9 mouse cellular contexts compared by ENCODE assay signal in genomic region chr5:113306750-113307477, GRCm38 (mm10). TPM values are rescaled to one million over a fixed set of nuclear protein-coding genes. Genes with fewer than 3 reads are reported as not detected.
A peak's percentile ranks its signal among the peaks of the same experiment; 100 is the strongest.
DNase-seq lines count a peak whose midpoint lies in the region; ATAC-seq and TF ChIP-seq lines count a peak whose summit lies in the region.
"Had no signal": no experiment of that assay in that cellular context is flagged by ENCODE, and none has a peak within 500 bp of the region (broad histone marks: within the 10 kb centered on the region; RNA-seq: fewer than 3 reads in every experiment).

No protein-coding gene starts in this region.

- peak; percentile 79 for ATAC-seq in forebrain, postnatal 0 days
- ATAC-seq in neural tube, embryonic 14.5 days (ENCODE audit: low read depth), result peak; percentile 86

- TF ChIP-seq POLR2A in cerebellum, adult 2 months (IDR thresholded peaks at IDR 0.05; ENCODE audit: borderline replicate concordance, insufficient read depth, low read length), result no peak

- H3K9ac ChIP-seq in forebrain, postnatal 0 days, result peak overlapping the region; percentile 48
- peak overlapping the region; percentile 46 for H3K9ac ChIP-seq in neural tube, embryonic 14.5 days (replicated peaks; ENCODE audit: low read depth, low read length)

- TF ChIP-seq CTCF in cerebellum, adult 2 months (IDR thresholded peaks at IDR 0.05; ENCODE audit: borderline replicate concordance, insufficient read depth, low read depth, low read length), result no peak
- TF ChIP-seq CTCF in forebrain, postnatal 0 days (IDR thresholded peaks at IDR 0.05; ENCODE audit: low read depth), result no peak

- H3K4me2 ChIP-seq in forebrain, postnatal 0 days (ENCODE audit: low read depth), result peak overlapping the region; percentile 69
- peak overlapping the region; percentile 63 for H3K4me2 ChIP-seq in neural tube, embryonic 14.5 days (ENCODE audit: low read depth, low read length)

- H3K4me3 ChIP-seq in cerebellum, adult 2 months (replicated peaks; ENCODE audit: insufficient read depth, low read depth, low read length), result no peak overlapping the region
- H3K4me3 ChIP-seq in forebrain, postnatal 0 days (ENCODE audit: low read depth, low read length), result peak overlapping the region; percentile 29
- H3K4me3 ChIP-seq in neural tube, embryonic 14.5 days (ENCODE audit: low read depth, low read length), result peak overlapping the region; percentile 22
- H3K4me3 ChIP-seq: myocyte had no signal

- peaks cover 36% of the 10 kb centered on the region for H3K4me1 ChIP-seq in cerebellum, adult 2 months (ENCODE audit: control insufficient read depth, insufficient read depth, low read length)
- H3K4me1 ChIP-seq in forebrain, postnatal 0 days (ENCODE audit: insufficient read depth), result peaks cover 30% of the 10 kb centered on the region
- H3K4me1 ChIP-seq in neural tube, embryonic 14.5 days (ENCODE audit: control insufficient read depth, insufficient read depth, low read length), result peaks cover 35% of the 10 kb centered on the region

- WGBS in cerebellum, adult 2 months, result 4% methylated on average over 25 of the region's 25 CpGs
- 1% methylated on average over 25 of the region's 25 CpGs for WGBS in forebrain, postnatal 0 days
- WGBS in neural tube, embryonic 14.5 days, result under 1% methylated on average over 25 of the region's 25 CpGs

- no peaks in the 10 kb centered on the region for H3K27me3 ChIP-seq in cerebellum, adult 2 months (ENCODE audit: control insufficient read depth, insufficient read depth, low read length)
- H3K27me3 ChIP-seq in forebrain, postnatal 0 days (ENCODE audit: insufficient read depth, low read length), result no peaks in the 10 kb centered on the region
- no peaks in the 10 kb centered on the region for H3K27me3 ChIP-seq in neural tube, embryonic 14.5 days (ENCODE audit: control insufficient read depth, insufficient read depth, low read length)

- DNase-seq in R1 (ENCODE audit: low read depth, low spot score), result peak; percentile 89
- peak; percentile 75 to 77 for DNase-seq in cerebellum, adult 2 months
- DNase-seq in forebrain, postnatal 0 days, result peak; percentile 95
- peak; percentile 41 to 52 for DNase-seq in kidney, adult 8-10 months
- DNase-seq in left cerebral cortex, postnatal 25 days (ENCODE audit: low spot score in 2 of 2), result peak; percentile 88 to 94
- DNase-seq in gastrocnemius, postnatal 14 days, result no peak
- no peak for DNase-seq in gastrocnemius, adult 8-10 months (ENCODE audit: low spot score in 2 of 2)

- H3K27ac ChIP-seq in cerebellum, adult 2 months (ENCODE audit: insufficient read depth, low read length), result peak overlapping the region; percentile 25; the same call in 1 of the 2 replicates
- H3K27ac ChIP-seq in forebrain, postnatal 0 days (ENCODE audit: low read depth, low read length), result peak overlapping the region; percentile 90
- H3K27ac ChIP-seq in neural tube, embryonic 14.5 days (ENCODE audit: low read depth, low read length), result peak overlapping the region; percentile 92

- H3K9me3 ChIP-seq in forebrain, postnatal 0 days (ENCODE audit: low read length), result no peaks in the 10 kb centered on the region
- no peaks in the 10 kb centered on the region for H3K9me3 ChIP-seq in neural tube, embryonic 14.5 days (ENCODE audit: control insufficient read depth, low read length)

- peaks cover 2% of the 10 kb centered on the region; the same call in 1 of the 2 replicates for H3K36me3 ChIP-seq in forebrain, postnatal 0 days (ENCODE audit: insufficient read depth)
- H3K36me3 ChIP-seq in neural tube, embryonic 14.5 days (ENCODE audit: control insufficient read depth, insufficient read depth, low read length), result 0 out of 2 replicates have a peak, but pooled peaks cover 2% of the 10 kb centered on the region

- intact Hi-C loops in left cerebral cortex, postnatal 25 days (cut with DNase I), result loop anchor here (2.0 kb wide), 1 partner anchor 20 kb away; no protein-coding TSS in a partner anchor
- intact Hi-C loops in gastrocnemius, postnatal 14 days (cut with DNase I; ENCODE audit: low total_unique reads), result no loop called here

RNA-seq across cellular contexts. Expression of gene Sgsm1, which starts 3.7 kb away (rescaled TPM):
- 73.9 and 77.7 TPM in 2 replicates for polyA plus RNA-seq in cerebellum, adult 2 months (2012; rRNA removed)
- total RNA-seq in forebrain, postnatal 0 days (2014; rRNA removed), result 42.0 and 48.7 TPM in 2 replicates
- 10.1 and 16.5 TPM in 2 replicates for polyA plus RNA-seq in forebrain, postnatal 0 days (2015; fragmentation: Nextera tagmentation; extraction: Ambion mirVana)
- 100 to 1,000 TPM; 139 to 157 TPM for total RNA-seq in left cerebral cortex, postnatal 25 days (2021)
- 15.3 and 17.0 TPM in 2 replicates for polyA plus RNA-seq in neural tube, embryonic 14.5 days (2014; fragmentation: Nextera tagmentation; extraction: Ambion mirVana)
- under 1 TPM; 0.62 to 0.70 TPM for total RNA-seq in gastrocnemius, postnatal 14 days (2021)
- under 1 TPM; 0.29 to 0.58 (median 0.42) TPM for total RNA-seq in gastrocnemius, adult 8-10 months (2022)

RNA-seq across cellular contexts. Expression of gene Aym1, which starts 50.2 kb away (rescaled TPM):
- not detected in 2 replicates for polyA plus RNA-seq in cerebellum, adult 2 months (2012; rRNA removed)
- total RNA-seq in forebrain, postnatal 0 days (2014; rRNA removed), result not detected in 2 replicates
- not detected in 2 replicates for polyA plus RNA-seq in forebrain, postnatal 0 days (2015; fragmentation: Nextera tagmentation; extraction: Ambion mirVana)
- total RNA-seq in left cerebral cortex, postnatal 25 days (2021), result not detected
- not detected in 2 replicates for polyA plus RNA-seq in neural tube, embryonic 14.5 days (2014; fragmentation: Nextera tagmentation; extraction: Ambion mirVana)
- not detected for total RNA-seq in gastrocnemius, postnatal 14 days (2021)
- total RNA-seq in gastrocnemius, adult 8-10 months (2022), result not detected
- polyA plus RNA-seq: myocyte had no signal

Comparison
In these comparisons a context has a peak if more than half of its experiments do, and no peak if none do; other contexts are left out.
1. DNase-seq: peak in R1 (single experiment), cerebellum, adult 2 months (2 of 2), forebrain, postnatal 0 days (single experiment), kidney, adult 8-10 months (2 of 2) and left cerebral cortex, postnatal 25 days (2 of 2); none in gastrocnemius, postnatal 14 days (single experiment) and gastrocnemius, adult 8-10 months (0 of 2).
2. H3K27ac ChIP-seq: peak in every context shown above with its lines; median percentile 92 in neural tube, embryonic 14.5 days; 90 in forebrain, postnatal 0 days; 25 in cerebellum, adult 2 months.
3. RNA of gene Sgsm1, which starts 3.7 kb away (total RNA-seq): 139 to 157 TPM in left cerebral cortex, postnatal 25 days and 42.0 to 48.7 TPM in forebrain, postnatal 0 days; 0.62 to 0.70 TPM in gastrocnemius, postnatal 14 days and 0.29 to 0.58 TPM in gastrocnemius, adult 8-10 months; every median in the first group is over 10 times any median in the second.